Mouse (Mus musculus): ENCODE data around the gene Rhoh.

DNA sequence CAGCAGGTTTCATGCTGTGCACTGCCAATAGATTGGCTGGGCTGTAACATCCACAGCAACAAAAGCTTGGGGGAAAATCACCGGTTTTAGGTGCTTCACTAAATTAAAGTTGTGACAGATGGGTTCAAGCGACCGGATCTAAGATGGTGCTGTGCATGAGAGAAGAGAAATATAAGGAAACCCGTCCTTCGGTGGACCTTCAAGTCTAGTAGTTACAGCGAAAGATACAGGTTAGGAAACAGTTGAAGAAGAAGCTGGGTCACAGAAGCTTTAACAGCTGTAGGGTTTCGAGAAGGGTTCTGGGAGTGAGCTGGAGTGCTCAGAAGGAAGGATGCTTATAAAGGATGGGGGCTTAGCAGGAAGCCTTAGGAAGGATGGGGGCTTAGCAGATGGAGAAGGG lies 3.5 kb downstream of the Rhoh start:
- no peak for TF ChIP-seq CTCF (IDR thresholded peaks at IDR 0.05; ENCODE audit: low read depth)
- no peak for TF ChIP-seq EP300 (IDR thresholded peaks at IDR 0.05; ENCODE audit: low read depth)

All from liver, embryonic 14.5 days (tissue).